Mouse (Mus musculus) cerebellum, adult (tissue): ENCODE measurements around the gene Sema6b.

Experiments
- ATAC-seq: cut with Nextera tagmentation; 2 replicates; pipeline ENCODE4 v1.9.2; 2017; ENCODE audit warnings: mild to moderate bottlenecking, moderate library complexity, mixed read lengths; ENCODE audit not compliant: insufficient number of reproducible peaks, low FRiP score, low TSS enrichment

Sema6b gene

GRCm38 (mm10) chr17:56139858-56140595 lies at the start of gene Sema6b:
Gene Sema6b, minus strand, starts transcription at chr17:56140343.
- ATAC-seq = no peak

GRCm38 (mm10) chr17:56185281-56186141 lies 45.4 kb upstream of the Sema6b start:
- ATAC-seq = no peak

- peak; percentile 88 for ATAC-seq
Observed at GRCm38 (mm10) chr17:56183658-56184103, 43.5 kb upstream of the Sema6b start, which contains the start of gene Mydgf. Gene Mydgf, minus strand, starts transcription at chr17:56183920.

- ATAC-seq = no peak
Observed at GRCm38 (mm10) chr17:56182975-56183657, 43.0 kb upstream of the Sema6b start.

GRCm38 (mm10) chr17:56175416-56175815 lies 35.3 kb upstream of the Sema6b start:
- ATAC-seq = no peak

GRCm38 (mm10) chr17:56173401-56174046 lies 33.4 kb upstream of the Sema6b start:
- no peak for ATAC-seq

- ATAC-seq = no peak
Observed at GRCm38 (mm10) chr17:56171881-56172280, 31.7 kb upstream of the Sema6b start.

- ATAC-seq = no peak
Observed at GRCm38 (mm10) chr17:56171456-56171855, 31.3 kb upstream of the Sema6b start.

- no peak for ATAC-seq
Observed at GRCm38 (mm10) chr17:56170636-56171035, 30.5 kb upstream of the Sema6b start.

- ATAC-seq = no peak
Observed at GRCm38 (mm10) chr17:56169830-56170229, 29.7 kb upstream of the Sema6b start.

- no peak for ATAC-seq
Observed at GRCm38 (mm10) chr17:56165671-56166070, 25.5 kb upstream of the Sema6b start.

- no peak for ATAC-seq
Observed at GRCm38 (mm10) chr17:56164510-56164909, 24.4 kb upstream of the Sema6b start.

GRCm38 (mm10) chr17:56163523-56164102 lies 23.5 kb upstream of the Sema6b start:
- no peak for ATAC-seq

- ATAC-seq = peak; percentile 95
Observed at GRCm38 (mm10) chr17:56162231-56162774, 22.2 kb upstream of the Sema6b start, which contains the start of gene Tnfaip8l1. Gene Tnfaip8l1, plus strand, starts transcription at chr17:56162477.

- 0 out of 2 replicates have a peak, but pooled peaks have one; percentile 31 for ATAC-seq
Observed at GRCm38 (mm10) chr17:56159729-56160128, 19.6 kb upstream of the Sema6b start.

- no peak for ATAC-seq
Observed at GRCm38 (mm10) chr17:56153643-56154042, 13.5 kb upstream of the Sema6b start.

- no peak for ATAC-seq
Observed at GRCm38 (mm10) chr17:56149897-56150296, 9.8 kb upstream of the Sema6b start.

GRCm38 (mm10) chr17:56148790-56149618 lies 8.9 kb upstream of the Sema6b start:
- no peak for ATAC-seq

- ATAC-seq = no peak
Observed at GRCm38 (mm10) chr17:56148280-56148679, 8.1 kb upstream of the Sema6b start.
